21 mouse cellular contexts compared by ENCODE assay signal in genomic region chr1:151878411-151878810, GRCm38 (mm10).
DNase-seq lines count a peak whose midpoint lies in the region; ATAC-seq lines count a peak whose summit lies in the region.
"Had no signal": no experiment of that assay in that cellular context is flagged by ENCODE, and none has a peak within 500 bp of the region (broad histone marks: within the 10 kb centered on the region; RNA-seq: fewer than 3 reads in every experiment).

No protein-coding gene starts in this region.

- no peak overlapping the region for H3K4me2 ChIP-seq in forebrain, embryonic 13.5 days
- H3K4me2 ChIP-seq in forebrain, embryonic 15.5 days (replicated peaks): no peak overlapping the region
- H3K4me2 ChIP-seq in midbrain, embryonic 14.5 days (ENCODE audit: low read length): no peak overlapping the region
- H3K4me2 ChIP-seq: heart, embryonic 11.5 days; hindbrain, embryonic 12.5 days; midbrain, embryonic 12.5 days; stomach, embryonic 15.5 days had no signal

- peak; percentile 37; the same call in 1 of the 2 replicates for ATAC-seq in forebrain, embryonic 13.5 days
- no peak for ATAC-seq in forebrain, embryonic 15.5 days (replicated peaks)
- ATAC-seq in midbrain, embryonic 14.5 days (ENCODE audit: low FRiP score, low TSS enrichment): no peak
- ATAC-seq: CD4-positive, CD25-positive, alpha-beta regulatory T cell, adult 4 months; inflammation-experienced regulatory T-cells, adult 6 months had no signal

- no peak for DNase-seq in midbrain, embryonic 10.5 days (ENCODE audit: low spot score)
- no peak for DNase-seq in midbrain, embryonic 14.5 days
- no peak for DNase-seq in limb, embryonic 10.5 days (ENCODE audit: low spot score)
- DNase-seq in urinary bladder, postnatal 14 days (ENCODE audit: low spot score): no peak
- no peak for DNase-seq in gastrocnemius, postnatal 14 days
- DNase-seq in right cerebral cortex, postnatal 14 days: no peak
- DNase-seq: adrenal gland, adult 2 months; cerebellum, adult 9-10 months; heart, postnatal 10 days; kidney, adult 9 months; right cerebral cortex, postnatal 25 days; thymus, postnatal 14 days had no signal

- intact Hi-C loops in gastrocnemius, postnatal 14 days (cut with DNase I; ENCODE audit: low total_unique reads): no loop called here

- no peak overlapping the region for H3K27ac ChIP-seq in forebrain, embryonic 13.5 days
- H3K27ac ChIP-seq in forebrain, embryonic 15.5 days (replicated peaks): no peak overlapping the region
- 0 out of 2 replicates have a peak overlapping the region, but pooled peaks have one; percentile 28 for H3K27ac ChIP-seq in midbrain, embryonic 10.5 days (replicated peaks)
- H3K27ac ChIP-seq in midbrain, embryonic 14.5 days (replicated peaks; ENCODE audit: low read depth, low read length): no peak overlapping the region
- peak overlapping the region; percentile 31; the same call in 1 of the 2 replicates for H3K27ac ChIP-seq in limb, embryonic 10.5 days
- H3K27ac ChIP-seq: hindbrain, embryonic 12.5 days; liver, embryonic 14.5 days; midbrain, embryonic 12.5 days; stomach, embryonic 15.5 days had no signal

- WGBS in forebrain, embryonic 13.5 days: 8% methylated on average over 4 of the region's 4 CpGs
- WGBS in forebrain, embryonic 15.5 days: 4% methylated on average over 4 of the region's 4 CpGs
- WGBS in midbrain, embryonic 10.5 days: 36% methylated on average over 4 of the region's 4 CpGs
- WGBS in midbrain, embryonic 14.5 days: 33% methylated on average over 4 of the region's 4 CpGs
- 62% methylated on average over 4 of the region's 4 CpGs for WGBS in limb, embryonic 10.5 days

- no peaks in the 10 kb centered on the region for H3K9me3 ChIP-seq in forebrain, embryonic 13.5 days (replicated peaks)
- H3K9me3 ChIP-seq in forebrain, embryonic 15.5 days: no peaks in the 10 kb centered on the region
- H3K9me3 ChIP-seq in midbrain, embryonic 10.5 days (replicated peaks): no peaks in the 10 kb centered on the region
- H3K9me3 ChIP-seq in midbrain, embryonic 14.5 days (ENCODE audit: control insufficient read depth, low read length): no peaks in the 10 kb centered on the region
- no peaks in the 10 kb centered on the region for H3K9me3 ChIP-seq in limb, embryonic 10.5 days (replicated peaks)
- H3K9me3 ChIP-seq: hindbrain, embryonic 12.5 days; midbrain, embryonic 12.5 days; stomach, embryonic 15.5 days had no signal

- H3K4me3 ChIP-seq in forebrain, embryonic 13.5 days: no peak overlapping the region
- no peak overlapping the region for H3K4me3 ChIP-seq in forebrain, embryonic 15.5 days
- H3K4me3 ChIP-seq in midbrain, embryonic 10.5 days: no peak overlapping the region
- H3K4me3 ChIP-seq in midbrain, embryonic 14.5 days (replicated peaks; ENCODE audit: low read depth, low read length): no peak overlapping the region
- no peak overlapping the region for H3K4me3 ChIP-seq in limb, embryonic 10.5 days
- H3K4me3 ChIP-seq: hindbrain, embryonic 12.5 days; midbrain, embryonic 12.5 days; stomach, embryonic 15.5 days had no signal

- no peaks in the 10 kb centered on the region for H3K27me3 ChIP-seq in forebrain, embryonic 13.5 days
- H3K27me3 ChIP-seq in forebrain, embryonic 15.5 days: no peaks in the 10 kb centered on the region
- no peaks in the 10 kb centered on the region for H3K27me3 ChIP-seq in midbrain, embryonic 10.5 days (ENCODE audit: low read depth, poor library complexity, severe bottlenecking)
- no peaks in the 10 kb centered on the region for H3K27me3 ChIP-seq in midbrain, embryonic 14.5 days (ENCODE audit: control insufficient read depth, insufficient read depth, low read length)
- H3K27me3 ChIP-seq in limb, embryonic 10.5 days (ENCODE audit: low read depth, poor library complexity, severe bottlenecking): no peaks in the 10 kb centered on the region
- H3K27me3 ChIP-seq: hindbrain, embryonic 12.5 days; midbrain, embryonic 12.5 days; stomach, embryonic 15.5 days had no signal

- H3K4me1 ChIP-seq in forebrain, embryonic 13.5 days: peaks cover 33% of the 10 kb centered on the region
- H3K4me1 ChIP-seq in forebrain, embryonic 15.5 days: peaks cover 12% of the 10 kb centered on the region
- H3K4me1 ChIP-seq in midbrain, embryonic 10.5 days: peaks cover 43% of the 10 kb centered on the region
- H3K4me1 ChIP-seq in midbrain, embryonic 14.5 days (ENCODE audit: control insufficient read depth, insufficient read depth, low read length): peaks cover 8% of the 10 kb centered on the region; the same call in 1 of the 2 replicates
- H3K4me1 ChIP-seq in limb, embryonic 10.5 days: no peaks in the 10 kb centered on the region
- H3K4me1 ChIP-seq: stomach, embryonic 15.5 days had no signal

- H3K36me3 ChIP-seq in forebrain, embryonic 13.5 days (ENCODE audit: poor library complexity, severe bottlenecking): no peaks in the 10 kb centered on the region
- H3K36me3 ChIP-seq in forebrain, embryonic 15.5 days: no peaks in the 10 kb centered on the region
- H3K36me3 ChIP-seq in midbrain, embryonic 10.5 days: no peaks in the 10 kb centered on the region
- H3K36me3 ChIP-seq in midbrain, embryonic 14.5 days (ENCODE audit: control insufficient read depth, insufficient read depth, low read length): no peaks in the 10 kb centered on the region
- H3K36me3 ChIP-seq in limb, embryonic 10.5 days: no peaks in the 10 kb centered on the region
- H3K36me3 ChIP-seq: hindbrain, embryonic 12.5 days; midbrain, embryonic 12.5 days; stomach, embryonic 15.5 days had no signal

- no peak overlapping the region for H3K9ac ChIP-seq in forebrain, embryonic 13.5 days
- no peak overlapping the region for H3K9ac ChIP-seq in forebrain, embryonic 15.5 days (replicated peaks)
- no peak overlapping the region for H3K9ac ChIP-seq in midbrain, embryonic 14.5 days (replicated peaks; ENCODE audit: low read length)
- H3K9ac ChIP-seq: hindbrain, embryonic 12.5 days; liver, embryonic 14.5 days; midbrain, embryonic 12.5 days; stomach, embryonic 15.5 days had no signal

Comparison
In these comparisons a context has a peak if more than half of its experiments do, and no peak if none do; other contexts are left out.
1. H3K27ac ChIP-seq: peak in midbrain, embryonic 10.5 days (single experiment) and limb, embryonic 10.5 days (single experiment); none in forebrain, embryonic 13.5 days (single experiment), forebrain, embryonic 15.5 days (single experiment) and midbrain, embryonic 14.5 days (single experiment).